Mouse (Mus musculus): Measurements from ENCODE around the gene Plcg2. TPM values are rescaled to one million over a fixed set of nuclear protein-coding genes. Genes with fewer than 3 reads are reported as not detected.

Gene Plcg2
- polyA plus RNA-seq, 1 experiment, result 0.87 TPM

DNA sequence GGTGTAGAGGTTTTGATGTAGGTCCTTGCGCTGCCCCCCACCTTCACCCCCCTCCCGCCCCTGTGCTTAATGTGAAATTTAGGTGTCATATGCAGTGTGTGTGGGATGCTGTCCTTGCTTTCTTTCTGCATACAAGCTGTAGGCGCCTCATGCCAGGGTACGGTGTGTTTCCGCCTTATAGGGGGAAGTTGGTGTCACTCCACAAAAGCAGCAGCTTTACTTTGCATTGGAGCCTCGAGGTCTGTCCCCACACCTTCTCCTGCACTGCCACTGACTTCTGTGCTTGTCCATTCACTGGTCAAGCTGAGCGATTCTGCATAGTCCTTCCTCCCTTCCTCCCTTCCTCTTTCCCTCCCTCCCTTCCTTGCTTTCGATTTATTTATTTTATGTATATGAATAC, 9.6 kb downstream of the Plcg2 start:
- Histone ChIP-seq H3K4me1 (ENCODE audit: control insufficient read depth, insufficient read depth, insufficient read length, low read length) (no peaks in the 10 kb centered on the region), H3K27ac (replicated peaks; ENCODE audit: low read depth, low read length) (no peak overlapping the region), H3K4me3 (ENCODE audit: insufficient read depth, low read depth, low read length) (no peak overlapping the region)

DNA sequence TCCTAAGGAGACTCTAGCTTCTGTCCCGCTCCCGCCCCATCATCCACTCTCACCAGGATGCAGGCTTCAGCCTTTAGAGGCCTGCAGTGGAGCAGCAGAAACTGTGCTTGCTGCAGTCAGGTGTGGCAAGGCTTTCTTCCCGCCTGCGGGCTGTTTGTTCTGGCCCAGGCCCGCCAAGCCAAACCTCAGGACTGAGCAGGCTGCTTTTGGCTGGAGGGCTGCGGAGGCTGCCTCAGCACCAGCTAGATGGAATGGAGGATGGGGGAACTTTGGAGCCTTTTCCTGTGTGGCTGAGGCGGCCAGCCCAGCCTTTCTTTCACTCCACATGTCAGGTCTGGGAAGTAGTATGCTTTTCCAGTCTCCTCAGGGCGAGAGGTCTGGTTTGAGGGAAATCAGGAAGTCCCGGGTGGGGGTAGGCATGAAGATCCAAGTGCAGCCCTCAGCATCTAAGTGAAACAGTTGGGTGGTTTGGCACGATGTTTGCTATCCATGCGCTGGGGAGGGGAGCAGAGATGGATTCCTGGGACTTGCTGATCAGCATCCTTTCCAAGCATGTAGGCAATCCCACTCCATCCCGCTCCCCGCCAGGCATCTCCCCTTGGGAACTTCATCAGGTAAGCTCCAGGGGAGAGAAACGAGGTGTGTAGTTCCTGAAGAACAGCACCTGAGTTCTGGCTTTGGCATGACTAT, 18.9 kb downstream of the Plcg2 start:
- Histone ChIP-seq H3K4me1 (ENCODE audit: control insufficient read depth, insufficient read depth, insufficient read length, low read length) (no peaks in the 10 kb centered on the region), H3K4me3 (ENCODE audit: insufficient read depth, low read depth, low read length) (no peak overlapping the region), H3K27ac (replicated peaks; ENCODE audit: low read depth, low read length) (no peak overlapping the region)

DNA sequence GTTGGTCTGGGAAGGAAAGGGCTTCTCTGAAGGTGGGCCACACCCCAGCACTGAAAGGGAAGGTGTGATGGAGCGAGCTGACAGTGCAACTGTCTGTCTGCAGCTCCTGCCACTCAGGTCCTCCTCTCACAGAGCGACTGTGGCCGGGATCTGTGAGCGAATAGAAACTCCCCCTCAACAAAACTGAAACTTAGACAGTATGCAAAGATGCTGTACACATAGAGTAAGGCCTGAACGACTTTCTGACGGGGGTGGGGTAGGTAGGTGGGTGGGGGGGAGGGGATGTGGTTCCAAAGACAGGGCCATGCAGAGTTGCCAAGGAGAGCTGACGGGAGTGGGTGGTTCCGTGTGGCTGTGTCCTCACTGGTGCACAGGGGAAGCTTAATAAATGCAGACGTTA, 19.8 kb downstream of the Plcg2 start:
- H3K4me1 ChIP-seq (ENCODE audit: control insufficient read depth, insufficient read depth, insufficient read length, low read length), result no peaks in the 10 kb centered on the region
- no peak overlapping the region for H3K27ac ChIP-seq (replicated peaks; ENCODE audit: low read depth, low read length)
- no peak overlapping the region for H3K4me3 ChIP-seq (ENCODE audit: insufficient read depth, low read depth, low read length)

DNA sequence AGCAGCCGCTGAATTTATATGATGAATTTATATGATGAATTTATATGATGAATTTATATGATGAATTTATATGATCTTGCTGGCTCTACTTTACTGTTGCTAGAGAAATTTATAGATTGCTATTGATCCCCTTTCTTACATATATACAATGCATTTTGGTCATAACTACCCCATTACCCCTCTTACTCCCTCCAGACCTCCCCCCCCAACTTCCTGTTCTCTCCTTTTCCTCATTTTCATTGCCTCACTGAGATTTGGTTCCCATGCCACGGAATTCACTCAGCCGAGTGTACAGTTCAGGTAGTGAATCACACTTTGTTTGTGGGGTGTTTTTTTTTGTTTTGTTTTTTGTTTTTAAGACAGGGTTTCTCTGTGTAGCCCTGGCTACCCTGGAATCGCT, 20.8 kb downstream of the Plcg2 start:
- Histone ChIP-seq H3K27ac (replicated peaks; ENCODE audit: low read depth, low read length) (no peak overlapping the region), H3K4me1 (ENCODE audit: control insufficient read depth, insufficient read depth, insufficient read length, low read length) (no peaks in the 10 kb centered on the region), H3K4me3 (ENCODE audit: insufficient read depth, low read depth, low read length) (no peak overlapping the region)

DNA sequence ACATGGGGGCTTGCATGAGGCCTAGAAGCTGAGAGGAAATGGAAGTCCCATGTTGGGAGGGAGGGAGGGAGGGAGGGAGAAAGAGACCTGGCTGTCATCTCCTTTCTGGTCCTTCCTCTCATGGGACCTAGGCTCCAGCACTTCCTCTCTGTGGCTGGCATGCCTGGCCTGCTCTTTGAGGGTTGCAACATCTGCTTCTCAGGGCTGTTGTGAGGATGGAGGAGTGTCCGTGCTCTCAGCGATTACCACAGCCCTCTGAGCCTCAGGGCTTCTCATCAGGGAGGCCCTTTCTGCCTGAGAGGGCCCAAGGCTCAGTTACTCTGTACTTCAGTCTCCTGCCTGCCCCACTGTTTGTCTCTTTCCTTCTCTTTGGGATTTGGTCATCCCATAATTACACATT, 28.1 kb downstream of the Plcg2 start:
- no peak overlapping the region for H3K4me3 ChIP-seq (ENCODE audit: insufficient read depth, low read depth, low read length)
- 0 out of 2 replicates have a peak, but pooled peaks cover 2% of the 10 kb centered on the region for H3K4me1 ChIP-seq (ENCODE audit: control insufficient read depth, insufficient read depth, insufficient read length, low read length)
- H3K27ac ChIP-seq (replicated peaks; ENCODE audit: low read depth, low read length), result no peak overlapping the region

DNA sequence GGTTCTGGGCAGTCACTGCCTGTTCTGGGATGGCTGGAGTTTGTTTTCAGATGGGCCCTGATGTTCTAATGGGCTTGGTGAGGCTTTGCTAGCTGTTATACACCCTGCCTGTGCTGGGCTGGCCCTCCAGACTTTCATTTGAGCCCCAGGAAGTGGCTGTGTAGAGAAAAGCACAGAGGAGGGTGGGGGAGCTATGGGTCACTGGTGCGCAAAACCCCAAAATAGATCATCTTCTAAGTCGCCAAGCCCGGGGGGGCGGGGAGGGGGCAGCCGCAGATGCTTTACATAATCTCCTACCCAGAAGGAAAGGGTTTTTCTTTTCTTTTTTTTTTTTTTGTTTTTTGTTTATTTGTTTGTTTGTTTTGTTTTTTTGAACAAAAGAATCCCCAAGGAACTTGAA, 29.9 kb downstream of the Plcg2 start:
- Histone ChIP-seq H3K4me3 (ENCODE audit: insufficient read depth, low read depth, low read length) (no peak overlapping the region), H3K27ac (replicated peaks; ENCODE audit: low read depth, low read length) (no peak overlapping the region), H3K4me1 (ENCODE audit: control insufficient read depth, insufficient read depth, insufficient read length, low read length) (0 out of 2 replicates have a peak, but pooled peaks cover 2% of the 10 kb centered on the region)

DNA sequence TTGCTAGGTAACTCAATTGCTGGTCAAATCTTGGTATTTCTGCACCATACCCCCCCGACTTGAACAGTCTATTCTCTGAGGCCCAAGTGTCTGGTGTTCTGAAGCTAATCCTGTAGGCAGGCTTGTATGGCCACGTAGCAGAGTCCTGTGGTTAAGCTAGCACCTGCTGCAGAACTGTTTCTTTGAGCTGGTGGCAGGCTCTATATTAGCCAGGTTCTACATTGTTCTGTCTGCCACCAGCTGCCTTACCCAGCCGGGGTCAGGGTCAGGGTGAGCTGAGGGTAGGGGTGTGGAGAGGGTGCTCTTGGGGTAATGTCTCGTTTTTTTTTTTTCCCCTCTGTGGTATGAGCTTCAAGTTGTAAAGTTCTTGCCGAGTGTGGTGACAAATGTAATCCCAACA, 31.1 kb downstream of the Plcg2 start:
- H3K4me1 ChIP-seq (ENCODE audit: control insufficient read depth, insufficient read depth, insufficient read length, low read length), result 0 out of 2 replicates have a peak, but pooled peaks cover 2% of the 10 kb centered on the region
- H3K4me3 ChIP-seq (ENCODE audit: insufficient read depth, low read depth, low read length), result no peak overlapping the region
- no peak overlapping the region for H3K27ac ChIP-seq (replicated peaks; ENCODE audit: low read depth, low read length)

DNA sequence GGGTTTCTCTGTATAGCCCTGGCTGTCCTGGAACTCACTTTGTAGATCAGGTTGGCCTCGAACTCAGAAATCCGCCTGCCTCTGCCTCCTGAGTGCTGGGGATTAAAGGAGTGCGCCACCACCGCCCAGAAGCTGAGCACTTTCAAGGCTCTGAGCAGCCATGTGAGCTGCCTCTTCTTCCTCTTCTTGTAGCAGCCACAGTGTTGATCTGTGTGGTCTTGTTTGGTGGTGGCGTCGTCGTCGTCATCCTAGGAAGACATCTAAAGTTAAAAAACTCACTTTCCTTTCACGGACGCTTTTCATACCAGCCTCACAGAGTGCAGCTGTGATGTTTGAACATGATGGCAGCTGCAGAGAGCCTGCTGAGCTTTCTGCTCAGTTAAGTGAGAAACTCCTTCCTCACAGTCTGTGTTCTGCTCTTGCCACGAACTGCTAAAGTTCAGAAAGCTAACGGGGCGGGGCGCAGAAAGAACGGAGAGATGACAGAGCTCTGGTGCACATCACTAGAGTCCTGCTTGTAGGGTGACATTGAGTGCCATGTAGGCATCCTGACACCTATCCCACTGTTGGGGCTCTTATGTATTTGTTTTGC, 34.4 kb downstream of the Plcg2 start:
- H3K4me3 ChIP-seq (ENCODE audit: insufficient read depth, low read depth, low read length), result no peak overlapping the region
- H3K27ac ChIP-seq (replicated peaks; ENCODE audit: low read depth, low read length), result no peak overlapping the region
- H3K4me1 ChIP-seq (ENCODE audit: control insufficient read depth, insufficient read depth, insufficient read length, low read length), result no peaks in the 10 kb centered on the region

DNA sequence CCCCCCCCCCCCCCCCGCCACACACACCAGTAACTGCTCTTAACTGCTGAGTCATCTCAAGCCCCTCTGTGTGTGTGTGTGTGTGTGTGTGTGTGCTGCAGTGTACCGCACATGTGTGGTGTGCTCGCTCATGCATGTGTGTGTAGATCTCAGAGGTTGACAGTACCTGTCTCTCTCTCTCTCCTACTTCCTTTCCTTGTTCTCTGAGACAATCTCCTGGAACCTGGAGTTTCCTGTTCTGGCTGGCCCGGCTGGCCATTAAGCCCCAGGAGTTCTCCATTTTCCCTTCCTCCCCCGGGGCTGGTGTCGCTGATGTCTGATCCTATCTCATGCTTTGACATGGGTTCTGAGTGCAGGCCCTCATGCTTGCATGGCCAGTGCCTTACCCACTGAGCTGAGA, 38.8 kb downstream of the Plcg2 start:
- no peak overlapping the region for H3K27ac ChIP-seq (replicated peaks; ENCODE audit: low read depth, low read length)
- H3K4me3 ChIP-seq (ENCODE audit: insufficient read depth, low read depth, low read length), result no peak overlapping the region
- 0 out of 2 replicates have a peak, but pooled peaks cover 3% of the 10 kb centered on the region for H3K4me1 ChIP-seq (ENCODE audit: control insufficient read depth, insufficient read depth, insufficient read length, low read length)

DNA sequence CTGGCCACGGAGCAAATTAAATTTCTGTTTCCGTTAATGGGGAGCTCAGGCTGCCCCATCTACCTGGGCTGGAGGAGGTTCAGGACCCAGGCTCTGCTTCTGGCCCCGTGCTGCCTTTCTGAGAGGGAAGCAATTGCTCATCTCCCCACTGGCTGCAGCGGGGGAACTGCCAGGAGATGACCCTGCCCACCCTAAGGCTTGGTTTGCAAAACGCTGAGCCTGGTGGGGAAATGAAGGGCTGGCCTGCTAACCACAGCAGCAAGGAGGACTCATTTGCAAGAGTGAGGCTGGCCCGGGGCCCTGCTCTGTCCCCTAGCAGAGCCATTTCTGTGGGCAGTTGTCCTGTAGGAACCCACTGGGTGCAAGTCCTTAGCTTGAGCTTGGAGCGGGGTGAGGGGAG, 39.7 kb downstream of the Plcg2 start:
- Histone ChIP-seq H3K4me1 (ENCODE audit: control insufficient read depth, insufficient read depth, insufficient read length, low read length) (0 out of 2 replicates have a peak, but pooled peaks cover 3% of the 10 kb centered on the region), H3K27ac (replicated peaks; ENCODE audit: low read depth, low read length) (no peak overlapping the region), H3K4me3 (ENCODE audit: insufficient read depth, low read depth, low read length) (no peak overlapping the region)

DNA sequence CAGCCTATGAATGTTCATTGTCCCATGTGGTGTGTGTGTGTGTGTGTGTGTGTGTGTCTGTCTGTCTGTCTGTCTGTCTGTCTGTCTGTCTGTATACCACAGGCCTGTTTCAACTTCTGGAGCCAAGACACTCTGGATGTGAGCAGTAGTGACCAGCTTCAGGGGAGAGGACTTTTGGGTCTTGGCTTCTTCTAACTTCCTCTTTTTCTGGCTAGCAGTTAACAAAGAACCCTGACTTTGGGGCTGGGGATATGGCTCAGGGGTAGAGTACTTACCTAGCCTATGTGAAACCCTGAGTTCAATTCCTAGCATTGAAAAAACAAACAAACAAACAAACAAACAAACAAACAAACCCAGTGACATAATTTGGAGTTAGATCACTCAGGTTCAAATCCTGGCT, 44.9 kb downstream of the Plcg2 start:
- Histone ChIP-seq H3K4me3 (ENCODE audit: insufficient read depth, low read depth, low read length) (no peak overlapping the region), H3K4me1 (ENCODE audit: control insufficient read depth, insufficient read depth, insufficient read length, low read length) (0 out of 2 replicates have a peak, but pooled peaks cover 3% of the 10 kb centered on the region), H3K27ac (replicated peaks; ENCODE audit: low read depth, low read length) (no peak overlapping the region)

DNA sequence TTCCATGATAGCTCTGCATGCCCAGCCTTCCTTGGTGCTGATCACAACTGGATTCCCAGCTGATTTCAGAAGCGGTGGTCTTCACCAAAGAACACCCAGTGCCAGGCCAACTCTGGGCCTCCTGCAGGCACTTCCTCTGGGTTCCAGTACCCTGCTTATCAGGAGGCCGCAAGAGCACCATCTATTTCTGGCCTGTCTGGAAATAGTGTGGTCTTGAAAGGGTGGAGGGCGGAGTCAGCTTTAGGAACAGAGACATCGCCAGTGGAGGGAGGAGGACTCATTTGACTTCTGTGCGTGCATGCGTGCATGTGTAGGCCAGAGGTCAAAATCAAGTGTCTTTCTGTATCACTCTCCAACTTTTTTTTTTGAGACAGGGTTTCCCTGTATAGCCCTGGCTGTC, 45.7 kb downstream of the Plcg2 start:
- Histone ChIP-seq H3K4me1 (ENCODE audit: control insufficient read depth, insufficient read depth, insufficient read length, low read length) (0 out of 2 replicates have a peak, but pooled peaks cover 3% of the 10 kb centered on the region), H3K4me3 (ENCODE audit: insufficient read depth, low read depth, low read length) (no peak overlapping the region), H3K27ac (replicated peaks; ENCODE audit: low read depth, low read length) (no peak overlapping the region)

DNA sequence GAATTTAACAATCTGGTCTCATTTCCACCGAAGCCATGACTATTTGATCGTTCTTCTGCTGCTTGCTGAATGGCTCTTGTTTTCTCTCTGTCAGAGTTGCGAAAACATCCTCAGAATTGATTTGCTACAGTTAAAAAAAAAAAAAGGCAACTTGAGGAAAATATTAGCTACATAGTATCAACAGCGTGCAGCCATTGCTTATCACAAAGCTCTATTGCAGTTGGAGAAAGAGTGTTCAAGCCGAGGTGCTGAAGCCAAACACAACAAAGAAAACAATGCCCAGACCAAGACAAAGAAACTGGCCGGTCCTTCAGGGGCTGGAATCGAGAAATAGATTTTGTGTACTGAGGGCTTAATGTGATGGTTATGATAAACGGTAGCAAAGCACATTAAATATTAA, 47.0 kb downstream of the Plcg2 start:
- no peak overlapping the region for H3K27ac ChIP-seq (replicated peaks; ENCODE audit: low read depth, low read length)
- H3K4me1 ChIP-seq (ENCODE audit: control insufficient read depth, insufficient read depth, insufficient read length, low read length), result 0 out of 2 replicates have a peak, but pooled peaks cover under 1% of the 10 kb centered on the region
- H3K4me3 ChIP-seq (ENCODE audit: insufficient read depth, low read depth, low read length), result no peak overlapping the region

DNA sequence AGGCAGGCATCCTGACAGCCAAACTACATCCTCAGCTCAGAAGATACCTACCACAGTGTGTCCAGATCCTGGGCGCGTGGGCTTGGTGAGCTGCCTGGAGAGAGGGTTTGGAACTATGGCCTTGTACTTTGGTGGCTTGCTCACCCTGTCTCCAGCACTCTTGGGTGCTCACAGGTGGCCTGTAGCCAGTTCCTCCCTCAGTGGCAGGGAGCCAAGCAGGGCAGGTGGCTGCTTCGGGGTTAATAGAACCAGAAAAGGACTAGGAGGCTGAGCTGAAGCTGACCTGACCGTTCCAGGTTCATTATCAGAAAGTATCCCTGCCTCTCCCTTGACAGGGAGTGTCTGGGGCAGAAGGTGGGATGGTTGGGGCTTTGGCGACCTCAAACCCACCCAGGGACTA, 48.3 kb downstream of the Plcg2 start:
- Histone ChIP-seq H3K4me1 (ENCODE audit: control insufficient read depth, insufficient read depth, insufficient read length, low read length) (no peaks in the 10 kb centered on the region), H3K27ac (replicated peaks; ENCODE audit: low read depth, low read length) (no peak overlapping the region), H3K4me3 (ENCODE audit: insufficient read depth, low read depth, low read length) (no peak overlapping the region)

DNA sequence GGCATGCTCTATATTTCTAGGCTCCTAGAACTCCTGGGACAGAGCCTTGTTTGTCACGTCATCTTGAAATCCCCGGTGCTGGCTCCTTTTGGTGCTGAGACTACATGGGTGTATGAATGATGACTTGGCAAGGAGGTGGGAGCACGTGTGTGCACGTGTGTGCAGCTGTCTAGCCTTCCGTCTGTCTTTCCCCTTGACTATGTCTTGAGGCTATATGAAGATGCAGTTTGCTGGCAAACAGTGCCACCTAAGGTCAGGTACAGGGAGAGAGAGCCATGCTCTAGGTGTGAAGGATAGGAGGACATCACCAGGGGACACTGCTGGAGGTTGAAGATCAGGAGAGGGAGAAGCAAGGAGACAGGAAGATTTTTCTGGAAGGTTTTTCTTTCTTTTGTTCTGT, 49.9 kb downstream of the Plcg2 start:
- no peak overlapping the region for H3K4me3 ChIP-seq (ENCODE audit: insufficient read depth, low read depth, low read length)
- H3K27ac ChIP-seq (replicated peaks; ENCODE audit: low read depth, low read length), result no peak overlapping the region
- no peaks in the 10 kb centered on the region for H3K4me1 ChIP-seq (ENCODE audit: control insufficient read depth, insufficient read depth, insufficient read length, low read length)

DNA sequence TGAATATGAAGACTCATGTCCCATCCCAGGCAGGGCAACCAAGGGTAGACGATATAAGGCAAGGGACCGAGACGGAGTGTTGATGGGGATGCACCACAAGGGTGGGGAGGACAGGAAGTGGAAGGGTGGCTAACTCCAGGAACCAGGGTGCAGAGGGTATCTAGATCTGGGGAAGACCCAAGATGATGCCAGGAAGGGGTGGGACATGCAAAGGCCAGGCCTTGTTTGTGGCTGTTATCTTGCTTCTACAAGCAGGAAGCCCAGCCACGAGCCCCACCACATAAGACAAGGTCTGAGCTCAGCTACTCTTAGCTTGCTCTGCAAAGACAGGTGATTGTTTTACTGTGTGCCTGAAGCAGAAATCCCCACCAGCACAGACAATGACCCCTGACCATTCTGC, 50.4 kb downstream of the Plcg2 start:
- no peaks in the 10 kb centered on the region for H3K4me1 ChIP-seq (ENCODE audit: control insufficient read depth, insufficient read depth, insufficient read length, low read length)
- no peak overlapping the region for H3K4me3 ChIP-seq (ENCODE audit: insufficient read depth, low read depth, low read length)
- H3K27ac ChIP-seq (replicated peaks; ENCODE audit: low read depth, low read length), result no peak overlapping the region
